Mouse (Mus musculus): ENCODE measurements at regions not wholly inside any gene's neighbourhood (a gene's known extent, or its start where the extent isn't known, plus 50 kb on each side); places are given as distances from the start of the nearest gene placed in this dataset.
"Not testable (repeated sequence)": the region's sequence is repeated elsewhere in the genome, so short reads cannot be mapped to it uniquely, and the experiment has no call there.

DNA sequence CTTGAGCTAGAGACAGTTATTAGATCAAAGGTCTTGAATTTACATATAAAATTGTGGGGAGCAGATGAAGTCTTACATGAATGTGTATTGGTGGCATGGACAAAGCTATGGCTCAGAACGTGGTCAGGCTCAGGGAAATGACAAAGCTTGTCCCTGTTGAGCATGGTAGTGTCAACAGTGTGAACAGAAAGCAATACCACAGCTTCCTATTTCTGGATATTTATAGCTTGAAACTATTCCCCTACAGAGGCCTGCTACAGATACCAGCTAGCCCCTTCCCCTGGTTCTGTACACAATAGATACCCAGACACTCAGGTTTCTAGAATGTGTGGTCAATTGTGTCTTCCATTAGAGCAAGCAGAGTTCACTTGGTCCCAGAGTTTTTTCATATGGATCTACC, 236.8 kb upstream of the Rarb start:
- Histone ChIP-seq H3K36me3 (no peaks in the 10 kb centered on the region), H3K27me3 (no peaks in the 10 kb centered on the region), H3K27ac (no peak overlapping the region), H3K4me3 (replicated peaks) (no peak overlapping the region), H3K9me3 (replicated peaks) (no peaks in the 10 kb centered on the region), H3K4me1 (replicated peaks) (peaks cover 8% of the 10 kb centered on the region; the same call in 1 of the 2 replicates), H3K9ac (no peak overlapping the region), H3K4me2 (no peak overlapping the region)
- ATAC-seq (ENCODE audit: low read depth), result peak; percentile 55
- no peak for DNase-seq
- WGBS (ENCODE audit: insufficient replicate concordance), result 14% methylated on average over 1 of the region's 1 CpGs

- WGBS (ENCODE audit: insufficient replicate concordance), result 41% methylated on average over 3 of the region's 3 CpGs
- no peak for ATAC-seq (ENCODE audit: low read depth)
- no peaks in the 10 kb centered on the region for H3K27me3 ChIP-seq
Observed at GRCm38 (mm10) chr14:17054381-17054780, 235.4 kb upstream of the Rarb start.

GRCm38 (mm10) chr14:17046808-17047207, 227.9 kb upstream of the Rarb start:
- Histone ChIP-seq H3K4me2 (no peak overlapping the region), H3K4me1 (replicated peaks) (no peaks in the 10 kb centered on the region), H3K27me3 (no peaks in the 10 kb centered on the region), H3K36me3 (no peaks in the 10 kb centered on the region), H3K9me3 (replicated peaks) (no peaks in the 10 kb centered on the region), H3K9ac (no peak overlapping the region), H3K27ac (no peak overlapping the region), H3K4me3 (replicated peaks) (no peak overlapping the region)
- DNase-seq (no peak), ATAC-seq (ENCODE audit: low read depth) (no peak)
- 52% methylated on average over 2 of the region's 2 CpGs for WGBS (ENCODE audit: insufficient replicate concordance)

More at GRCm38 (mm10) chr14:17054381-17054780, 235.4 kb upstream of the Rarb start:
- Histone ChIP-seq H3K4me2 (no peak overlapping the region), H3K36me3 (no peaks in the 10 kb centered on the region), H3K9me3 (replicated peaks) (no peaks in the 10 kb centered on the region), H3K4me1 (replicated peaks) (peaks cover 8% of the 10 kb centered on the region; the same call in 1 of the 2 replicates), H3K9ac (no peak overlapping the region), H3K27ac (no peak overlapping the region), H3K4me3 (replicated peaks) (no peak overlapping the region)
- DNase-seq, result no peak

DNA sequence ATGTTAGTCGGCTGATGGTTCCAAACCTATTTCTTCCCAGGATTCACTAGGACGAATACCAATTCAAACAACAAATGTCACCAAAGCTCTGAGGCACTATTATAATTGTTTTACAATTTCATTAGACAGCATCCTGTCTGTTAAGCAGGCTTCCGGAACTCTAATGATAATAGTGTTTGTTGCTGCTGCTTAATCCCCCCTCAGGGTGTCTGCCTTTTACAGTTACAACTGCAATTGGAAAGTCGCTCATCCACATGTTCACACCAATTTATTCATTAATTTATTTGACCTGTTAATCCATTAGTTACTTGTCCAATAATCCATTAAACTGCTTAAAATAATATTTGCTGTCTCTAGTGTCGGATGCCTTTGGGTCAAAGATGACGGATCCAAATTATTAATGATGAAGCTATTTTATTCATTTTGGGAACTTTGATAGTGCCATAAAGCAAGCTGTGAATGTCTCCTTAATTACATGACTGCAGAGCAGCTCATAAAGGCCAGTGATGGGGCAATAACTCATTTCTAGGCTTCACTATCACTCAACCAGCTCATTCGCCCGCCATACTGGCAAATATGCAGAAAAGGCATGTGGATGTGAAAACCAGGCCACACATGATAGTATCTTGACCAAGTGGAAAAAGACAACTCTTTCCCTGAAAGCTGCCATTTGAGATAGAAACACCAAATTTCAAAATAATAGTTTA, 226.6 kb upstream of the Rarb start:
- Histone ChIP-seq H3K27ac (no peak overlapping the region), H3K4me3 (replicated peaks) (no peak overlapping the region), H3K36me3 (no peaks in the 10 kb centered on the region), H3K27me3 (no peaks in the 10 kb centered on the region), H3K4me1 (replicated peaks) (no peaks in the 10 kb centered on the region), H3K9me3 (replicated peaks) (no peaks in the 10 kb centered on the region), H3K4me2 (no peak overlapping the region), H3K9ac (no peak overlapping the region)
- 69% methylated on average over 8 of the region's 8 CpGs for WGBS (ENCODE audit: insufficient replicate concordance)
- DNase-seq (no peak), ATAC-seq (ENCODE audit: low read depth) (no peak)

DNA sequence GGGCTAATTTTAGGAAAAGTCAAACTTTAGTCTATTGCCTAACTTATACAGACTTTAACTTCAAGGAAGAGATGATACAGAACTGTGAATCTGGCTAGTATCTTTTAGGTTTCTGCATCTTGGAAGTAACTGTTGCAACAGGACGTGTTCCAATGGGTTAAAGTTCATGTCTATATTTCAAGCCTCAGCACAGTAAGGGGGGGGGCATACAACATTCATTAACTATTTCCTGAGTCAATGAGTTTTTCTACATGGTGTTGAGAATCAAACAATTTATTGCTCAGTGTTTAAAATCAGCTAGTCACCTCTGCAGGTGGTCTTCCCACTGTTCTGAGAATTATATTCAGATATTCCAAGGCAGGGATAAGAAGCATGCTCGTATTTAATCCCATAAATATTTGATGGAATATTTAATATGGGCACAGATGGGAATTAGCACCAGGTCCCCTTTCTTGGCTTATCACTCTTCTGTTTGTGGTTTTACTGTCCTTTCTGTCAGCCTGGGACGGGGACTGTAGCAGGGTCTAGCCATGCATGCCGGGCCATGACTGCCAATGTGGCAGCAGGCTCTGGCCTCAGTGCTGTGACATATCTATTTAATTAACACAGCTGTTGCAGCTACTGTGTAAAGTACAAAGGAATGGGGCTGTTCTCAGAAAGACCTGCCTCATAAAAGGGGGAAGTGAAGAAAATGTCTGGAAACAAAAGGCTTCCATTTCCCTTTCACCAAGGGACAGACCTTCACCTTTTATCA, 201.8 kb upstream of the Rarb start:
- Histone ChIP-seq H3K9ac (no peak overlapping the region), H3K27ac (no peak overlapping the region), H3K36me3 (no peaks in the 10 kb centered on the region), H3K4me1 (replicated peaks) (no peaks in the 10 kb centered on the region), H3K9me3 (replicated peaks) (no peaks in the 10 kb centered on the region), H3K4me3 (replicated peaks) (no peak overlapping the region), H3K4me2 (no peak overlapping the region), H3K27me3 (no peaks in the 10 kb centered on the region)
- DNase-seq (no peak), ATAC-seq (ENCODE audit: low read depth) (no peak)
- WGBS (ENCODE audit: insufficient replicate concordance), result 50% methylated on average over 4 of the region's 4 CpGs

DNA sequence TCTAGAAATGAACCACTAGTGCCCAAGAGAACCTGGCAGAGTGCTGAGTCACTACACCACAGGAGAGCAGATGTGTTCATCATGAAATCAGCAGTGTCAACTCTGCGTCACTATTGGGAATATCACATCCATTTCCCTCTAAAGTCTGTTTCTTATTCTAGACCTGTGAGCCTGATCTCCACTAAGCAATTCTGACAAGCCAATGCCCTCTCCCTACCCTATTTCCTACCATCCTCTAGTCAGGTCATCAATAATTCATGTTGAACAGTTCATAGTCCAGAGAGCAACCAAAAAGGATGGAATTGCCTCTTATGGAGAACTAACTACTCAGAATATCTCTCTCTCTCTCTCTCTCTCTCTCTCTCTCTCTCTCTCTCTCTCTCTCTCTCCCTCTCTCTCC, 194.0 kb upstream of the Rarb start:
- Histone ChIP-seq H3K27ac (no peak overlapping the region), H3K9ac (no peak overlapping the region), H3K9me3 (replicated peaks) (no peaks in the 10 kb centered on the region), H3K36me3 (no peaks in the 10 kb centered on the region), H3K27me3 (no peaks in the 10 kb centered on the region), H3K4me2 (no peak overlapping the region), H3K4me3 (replicated peaks) (no peak overlapping the region), H3K4me1 (replicated peaks) (no peaks in the 10 kb centered on the region)
- DNase-seq, result no peak
- no peak for ATAC-seq (ENCODE audit: low read depth)
- WGBS (ENCODE audit: insufficient replicate concordance), result 61% methylated on average over 1 of the region's 1 CpGs

DNA sequence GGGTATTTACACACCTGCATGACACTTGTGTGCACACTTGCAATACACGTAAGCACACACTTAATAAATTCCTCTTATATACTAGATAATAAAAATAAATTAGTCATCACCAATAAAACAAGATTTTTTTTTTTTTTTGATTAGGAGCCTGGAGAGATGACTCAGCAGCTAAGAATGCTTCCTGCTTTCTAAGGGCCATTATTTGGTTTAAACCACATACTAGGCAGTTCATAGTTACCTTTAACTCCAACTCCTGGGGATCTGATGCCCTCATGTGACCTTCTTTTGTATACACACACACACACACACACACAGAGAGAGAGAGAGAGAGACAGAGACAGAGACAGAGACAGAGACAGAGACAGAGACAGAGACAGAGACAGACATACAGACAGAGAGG, 193.2 kb upstream of the Rarb start:
- 68% methylated on average over 1 of the region's 1 CpGs for WGBS (ENCODE audit: insufficient replicate concordance)
- H3K9me3 ChIP-seq (replicated peaks), result no peaks in the 10 kb centered on the region

GRCm38 (mm10) chr14:17005194-17006018, 186.4 kb upstream of the Rarb start:
- no peak overlapping the region for H3K4me2 ChIP-seq
- no peaks in the 10 kb centered on the region for H3K4me1 ChIP-seq (replicated peaks)
- 75% methylated on average over 8 of the region's 8 CpGs for WGBS (ENCODE audit: insufficient replicate concordance)
- no peaks in the 10 kb centered on the region for H3K27me3 ChIP-seq
- H3K9me3 ChIP-seq (replicated peaks), result no peaks in the 10 kb centered on the region
- no peaks in the 10 kb centered on the region for H3K36me3 ChIP-seq
- no peak for ATAC-seq (ENCODE audit: low read depth)
- no peak overlapping the region for H3K4me3 ChIP-seq (replicated peaks)
- no peak overlapping the region for H3K27ac ChIP-seq
- no peak overlapping the region for H3K9ac ChIP-seq
- no peak for DNase-seq

More for the DNA sequence above, 193.2 kb upstream of the Rarb start:
- Histone ChIP-seq H3K27ac (no peak overlapping the region), H3K4me3 (replicated peaks) (no peak overlapping the region), H3K27me3 (no peaks in the 10 kb centered on the region), H3K4me2 (no peak overlapping the region), H3K36me3 (no peaks in the 10 kb centered on the region), H3K9ac (no peak overlapping the region), H3K4me1 (replicated peaks) (no peaks in the 10 kb centered on the region)
- no peak for ATAC-seq (ENCODE audit: low read depth)
- no peak for DNase-seq

- ATAC-seq (ENCODE audit: low read depth) (no peak), DNase-seq (no peak)
Observed at GRCm38 (mm10) chr14:17004714-17005113, 185.8 kb upstream of the Rarb start.

DNA sequence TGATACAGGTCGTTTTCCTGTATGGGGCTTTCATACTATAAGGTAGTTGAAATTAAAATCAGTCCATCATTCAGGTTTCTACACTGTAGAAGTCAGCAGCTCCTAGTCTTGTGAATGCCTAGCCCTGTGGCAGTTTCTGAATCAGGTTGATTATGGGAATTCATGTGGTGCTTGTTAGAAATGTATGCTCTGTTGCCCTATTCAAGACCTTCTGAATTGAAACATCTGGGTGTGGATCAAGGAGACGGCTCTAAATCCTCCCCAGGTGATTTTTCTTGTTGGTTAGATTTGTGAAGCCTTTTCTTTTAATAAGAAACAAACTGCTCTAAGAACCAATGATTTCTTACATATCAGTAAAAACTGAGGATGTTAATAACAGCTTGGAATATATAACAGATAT, 177.8 kb upstream of the Rarb start:
- Histone ChIP-seq H3K27ac (no peak overlapping the region), H3K36me3 (no peaks in the 10 kb centered on the region), H3K4me1 (replicated peaks) (no peaks in the 10 kb centered on the region), H3K9ac (no peak overlapping the region), H3K4me3 (replicated peaks) (no peak overlapping the region), H3K4me2 (no peak overlapping the region), H3K9me3 (replicated peaks) (no peaks in the 10 kb centered on the region), H3K27me3 (no peaks in the 10 kb centered on the region)
- no peak for DNase-seq
- ATAC-seq (ENCODE audit: low read depth), result no peak
- 43% methylated on average over 2 of the region's 2 CpGs for WGBS (ENCODE audit: insufficient replicate concordance)

More at GRCm38 (mm10) chr14:17004714-17005113, 185.8 kb upstream of the Rarb start:
- Histone ChIP-seq H3K27ac (no peak overlapping the region), H3K9ac (no peak overlapping the region), H3K4me1 (replicated peaks) (no peaks in the 10 kb centered on the region), H3K36me3 (no peaks in the 10 kb centered on the region), H3K4me2 (no peak overlapping the region), H3K9me3 (replicated peaks) (no peaks in the 10 kb centered on the region), H3K27me3 (no peaks in the 10 kb centered on the region), H3K4me3 (replicated peaks) (no peak overlapping the region)
- 63% methylated on average over 1 of the region's 1 CpGs for WGBS (ENCODE audit: insufficient replicate concordance)

- WGBS (ENCODE audit: insufficient replicate concordance), result 70% methylated on average over 2 of the region's 2 CpGs
Observed at GRCm38 (mm10) chr14:16970911-16971310, 152.0 kb upstream of the Rarb start.

More at GRCm38 (mm10) chr14:16970911-16971310, 152.0 kb upstream of the Rarb start:
- H3K4me2 ChIP-seq; H3K9me3 ChIP-seq (replicated peaks); H3K9ac ChIP-seq; H3K27me3 ChIP-seq; H3K27ac ChIP-seq; H3K4me1 ChIP-seq (replicated peaks); ATAC-seq (ENCODE audit: low read depth); H3K4me3 ChIP-seq (replicated peaks); H3K36me3 ChIP-seq; DNase-seq: not testable (repeated sequence)

All from liver, embryonic 13.5 days (tissue).